Mouse (Mus musculus) liver, adult (tissue): ENCODE measurements around the gene Trappc3.

Experiments used
- GATA4 ChIP-seq: IDR thresholded peaks from 2 replicates; pipeline ENCODE4 v1.6.1; 2014; ENCODE audit warnings: mild to moderate bottlenecking, low read length; ENCODE audit not compliant: insufficient replicate concordance

Trappc3 gene

DNA sequence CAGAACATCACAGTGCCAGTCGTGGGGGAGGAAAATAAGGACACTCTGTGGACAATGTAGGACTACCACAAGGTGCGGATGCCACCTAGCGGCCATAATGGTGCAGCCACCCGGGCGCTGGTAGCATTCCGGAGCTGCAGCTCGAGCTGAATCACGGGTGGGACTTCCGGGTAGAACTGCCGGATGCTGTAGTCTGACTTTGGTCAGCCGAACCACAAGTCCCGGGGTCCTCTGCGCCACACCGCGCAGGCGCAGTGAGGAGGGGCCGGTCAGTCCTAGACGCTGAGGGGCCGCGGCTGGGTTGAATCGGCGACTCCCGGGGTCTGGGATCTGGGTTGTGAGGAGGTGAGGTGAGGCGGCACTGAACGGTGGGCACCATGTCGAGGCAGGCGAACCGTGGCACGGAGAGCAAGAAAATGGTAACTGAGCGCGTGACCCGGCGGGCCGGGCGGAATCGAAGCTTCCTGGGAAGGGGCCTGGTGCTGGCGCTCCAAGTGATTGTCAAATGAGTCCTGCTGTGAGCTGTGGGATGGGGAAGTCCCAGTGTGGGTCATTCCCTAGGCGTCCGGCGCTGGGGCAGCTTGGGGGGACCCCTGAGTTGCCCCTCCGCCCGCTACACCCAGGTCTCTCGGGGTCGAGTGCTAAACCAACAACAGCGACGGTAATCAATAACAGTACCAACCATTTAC is at the start of gene Trappc3:
TSS of gene Trappc3 (plus strand) at position 207 of the 689 bp plus-strand sequence.
- TF ChIP-seq GATA4: peak; percentile 38; the same call in 1 of the 2 replicates

DNA sequence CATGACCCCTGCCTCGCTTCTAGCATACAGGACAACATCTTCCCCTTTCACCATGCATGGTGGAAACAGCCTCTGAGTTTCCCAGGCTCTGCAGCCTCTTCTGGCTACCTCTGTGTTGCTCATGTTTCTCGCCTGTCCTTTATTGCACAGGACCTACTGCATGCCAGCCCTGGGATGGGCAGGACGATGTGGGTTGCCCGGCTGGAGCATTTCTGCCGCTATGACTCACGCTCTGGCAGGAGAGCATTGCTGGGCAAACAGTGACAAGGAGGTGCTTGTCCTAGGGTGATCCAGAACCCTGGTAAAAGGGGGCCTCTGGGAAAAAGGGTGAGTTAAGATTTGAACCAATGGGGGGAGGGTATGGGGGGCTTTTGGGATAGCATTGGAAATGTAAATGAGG is 44.4 kb upstream of the Trappc3 start:
- no peak for TF ChIP-seq GATA4

DNA sequence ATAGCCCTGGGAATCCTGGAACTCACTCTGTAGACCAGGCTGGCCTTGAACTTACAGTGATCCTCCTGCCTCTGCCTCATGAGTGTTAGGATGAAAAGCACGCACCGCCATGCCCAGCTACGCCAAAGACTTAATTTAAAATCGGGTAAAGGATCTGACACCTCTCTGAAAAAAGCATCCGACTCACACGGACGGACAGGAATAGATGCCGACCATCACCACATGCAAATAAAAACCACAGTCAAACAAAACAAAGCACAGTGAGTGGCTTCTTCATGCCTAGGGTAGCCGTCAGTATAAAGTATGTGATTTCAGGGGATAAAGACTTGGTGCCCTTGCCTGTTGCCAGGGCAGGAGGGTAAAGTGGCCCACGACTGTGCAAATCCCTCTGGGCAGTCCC is 42.1 kb upstream of the Trappc3 start:
- TF ChIP-seq GATA4: no peak

DNA sequence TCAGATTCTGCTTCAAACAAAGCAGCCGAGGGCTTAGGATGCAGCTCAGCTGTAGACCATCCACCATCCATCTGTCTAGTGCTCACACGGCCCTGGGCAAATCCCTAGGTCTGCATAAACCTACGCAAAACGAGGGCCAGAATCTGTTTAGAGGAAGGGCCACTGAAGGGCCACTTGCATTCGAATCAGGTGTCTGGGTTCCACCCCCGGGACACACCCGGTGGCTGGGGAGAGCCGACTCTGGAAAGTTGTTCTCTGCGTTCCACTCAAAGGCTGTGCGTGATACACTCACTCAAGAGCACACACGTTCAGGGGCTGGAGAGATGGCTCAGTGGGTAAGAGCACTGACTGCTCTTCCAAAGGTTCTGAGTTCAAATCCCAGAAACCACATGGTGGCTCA is 39.5 kb upstream of the Trappc3 start:
- no peak for TF ChIP-seq GATA4

DNA sequence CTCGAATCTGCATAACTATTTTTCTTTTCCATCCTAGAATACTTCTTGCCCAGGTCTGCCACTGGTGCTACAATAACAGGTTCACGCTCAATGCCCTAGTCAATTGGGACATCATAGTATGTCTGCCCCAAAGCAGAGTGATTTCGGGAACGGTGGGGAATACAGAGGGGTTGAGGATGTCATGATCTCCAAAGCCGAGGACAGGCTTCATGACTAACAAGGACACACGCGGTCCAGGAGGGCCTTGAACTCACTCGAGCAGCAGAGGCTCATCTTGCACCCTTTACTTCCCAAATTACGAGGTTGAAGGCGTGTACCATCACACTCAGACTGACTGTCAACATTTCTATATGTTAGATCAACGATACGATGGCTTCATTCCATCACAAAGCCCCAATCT is 35.5 kb upstream of the Trappc3 start:
- no peak for TF ChIP-seq GATA4

DNA sequence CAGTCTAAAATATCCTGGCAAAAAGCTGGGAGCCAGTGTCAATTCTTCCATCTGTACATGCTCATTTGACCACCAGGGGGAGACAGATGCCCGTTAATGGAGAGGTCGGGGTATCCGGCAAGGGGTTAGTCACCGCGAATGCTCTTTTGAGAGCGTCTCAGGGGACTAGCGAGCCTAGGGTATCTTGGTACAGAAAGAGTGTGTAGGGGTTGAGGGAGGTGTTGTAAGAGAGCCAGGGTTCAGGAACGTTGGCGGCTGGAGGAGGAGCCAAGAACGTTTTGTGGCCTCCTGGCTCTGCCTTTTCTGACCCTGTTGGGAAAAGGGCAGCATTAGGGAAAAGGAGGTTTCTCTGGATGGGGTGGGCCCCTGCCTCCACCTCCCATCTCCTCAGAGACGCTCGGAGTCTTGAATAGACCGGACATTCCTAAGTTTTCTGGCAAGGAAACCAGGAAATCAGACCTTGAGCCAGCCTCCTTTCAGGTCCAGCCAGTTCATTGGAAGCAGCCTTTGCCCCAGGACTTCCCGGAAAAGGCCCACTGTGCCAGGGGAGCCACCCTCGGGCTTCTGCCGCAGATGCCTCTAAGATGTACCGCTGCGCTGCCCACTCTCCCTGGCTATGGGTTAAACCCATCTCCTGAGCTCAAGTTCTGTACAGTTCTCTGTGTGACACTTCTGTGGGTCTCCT is 34.9 kb upstream of the Trappc3 start:
- TF ChIP-seq GATA4: no peak

DNA sequence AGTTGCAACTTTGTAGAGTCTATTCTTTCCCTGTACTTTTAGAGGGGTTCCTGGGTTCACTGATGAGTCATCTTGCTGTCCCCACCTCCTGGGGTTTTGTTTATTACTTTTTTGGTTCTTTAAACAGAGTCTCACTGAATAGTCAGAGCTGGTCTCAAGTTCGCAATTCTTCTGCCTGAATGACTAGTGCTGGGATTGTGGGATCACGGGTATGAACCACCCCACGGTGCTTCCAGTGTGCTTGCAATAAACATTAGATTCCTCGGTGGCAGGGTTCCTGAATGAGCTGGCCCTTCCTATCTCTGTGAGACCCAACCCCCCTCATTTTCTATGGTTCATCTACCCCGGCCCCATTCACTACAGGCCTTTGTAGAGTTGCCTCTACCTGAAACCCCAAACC is 34.0 kb upstream of the Trappc3 start:
- TF ChIP-seq GATA4: no peak

DNA sequence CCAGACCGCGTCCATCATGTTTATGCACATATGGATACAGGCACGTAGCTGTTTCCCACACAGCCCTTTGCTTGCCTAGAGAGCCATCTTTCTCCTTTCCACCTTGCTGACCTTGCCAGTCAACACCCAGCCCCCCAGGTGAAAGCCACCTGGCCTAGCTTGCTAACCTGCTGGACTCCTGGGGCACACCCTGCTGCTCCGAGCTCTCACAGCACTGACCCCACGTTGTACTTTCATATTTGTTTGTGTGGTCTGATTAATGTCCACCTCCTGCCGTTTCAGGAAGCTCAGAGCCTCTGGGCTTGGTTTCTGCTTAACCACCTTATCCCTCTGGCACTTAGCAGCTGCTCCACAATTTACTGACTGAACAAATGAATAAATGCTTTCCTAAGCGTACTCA is 32.2 kb upstream of the Trappc3 start:
- no peak for TF ChIP-seq GATA4

DNA sequence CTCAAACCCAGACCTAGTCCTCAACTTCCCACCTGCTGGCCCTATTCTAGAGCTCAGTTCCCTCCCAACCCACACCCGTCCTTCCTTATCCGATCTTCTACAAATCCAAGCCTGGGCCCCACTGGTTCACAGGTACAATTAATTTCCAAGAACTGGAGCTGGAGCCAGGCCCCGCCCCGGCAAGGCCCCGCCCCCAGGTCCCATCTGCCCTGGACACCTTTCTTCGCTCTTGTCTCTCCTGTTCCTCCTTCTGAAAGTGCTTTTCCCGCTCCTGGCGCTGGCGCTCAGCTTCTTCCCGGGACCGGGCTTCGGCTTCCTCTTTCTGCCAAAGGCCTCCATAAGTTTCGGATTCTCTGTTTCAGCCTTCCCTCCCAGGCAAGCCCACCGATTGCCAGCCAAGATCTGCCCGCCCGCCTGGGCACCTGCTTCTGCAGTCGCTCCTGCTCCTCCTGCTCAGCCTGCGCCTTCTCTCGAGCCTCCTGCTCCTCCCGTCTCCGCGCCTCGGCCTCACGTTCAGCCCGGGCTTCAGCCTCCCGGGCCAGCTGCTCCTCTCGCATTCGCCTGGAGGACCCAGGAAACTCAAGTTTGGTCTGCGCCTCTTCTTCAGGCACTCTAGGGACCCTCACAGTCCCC is 28.3 kb upstream of the Trappc3 start:
- no peak for TF ChIP-seq GATA4

DNA sequence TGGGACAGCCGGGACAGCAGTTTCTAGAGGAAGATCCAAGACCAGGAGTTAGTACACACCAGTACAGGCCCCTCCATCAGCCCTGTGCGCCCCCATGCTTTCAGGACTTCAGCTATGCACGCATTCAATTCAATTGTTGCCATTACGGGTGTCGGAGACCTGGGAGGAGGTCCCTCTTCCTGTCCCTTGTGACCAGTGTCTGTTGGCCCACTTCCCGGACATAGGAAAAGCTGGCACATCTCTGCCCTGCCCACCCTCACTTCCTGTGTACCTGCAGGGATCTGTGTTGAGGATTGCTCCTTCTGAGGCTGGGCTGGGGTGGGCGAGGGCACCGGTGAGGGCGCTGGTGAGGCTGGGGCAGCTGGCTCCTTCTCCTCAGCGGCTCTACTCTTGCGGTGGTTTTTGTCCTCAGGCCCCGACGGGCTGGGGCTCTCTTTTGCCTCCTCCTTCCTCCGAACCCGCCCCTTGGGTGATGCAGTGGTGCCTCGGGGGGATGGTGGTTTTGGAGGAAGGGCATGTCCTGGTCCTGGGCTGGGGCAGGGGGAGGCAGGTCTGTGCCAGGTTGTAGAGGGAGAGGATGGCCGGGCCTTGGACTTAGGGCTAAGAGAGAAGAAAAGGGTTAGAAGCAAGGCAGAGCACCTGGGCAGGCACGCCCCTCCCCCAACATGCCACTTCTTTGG is 27.5 kb upstream of the Trappc3 start:
- TF ChIP-seq GATA4: no peak

DNA sequence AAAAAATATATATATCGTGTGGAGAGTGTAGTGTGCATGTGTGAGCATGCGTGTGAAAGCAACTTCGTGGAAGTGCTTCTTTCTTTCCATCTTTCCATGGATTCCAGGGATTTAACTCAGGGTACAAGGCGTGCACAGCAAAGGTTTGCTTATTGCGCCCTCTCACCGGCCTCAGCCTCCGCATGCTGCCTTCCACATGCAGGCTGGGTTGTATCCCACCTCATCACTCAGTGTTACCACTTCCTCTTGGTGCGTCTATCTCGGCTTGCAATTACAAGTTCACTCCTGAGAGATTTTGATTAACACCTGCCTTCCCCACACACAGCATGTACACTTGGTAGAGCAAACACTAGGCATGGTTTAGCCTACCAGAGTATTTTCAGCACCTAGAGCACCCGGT is 26.9 kb upstream of the Trappc3 start:
- no peak for TF ChIP-seq GATA4

DNA sequence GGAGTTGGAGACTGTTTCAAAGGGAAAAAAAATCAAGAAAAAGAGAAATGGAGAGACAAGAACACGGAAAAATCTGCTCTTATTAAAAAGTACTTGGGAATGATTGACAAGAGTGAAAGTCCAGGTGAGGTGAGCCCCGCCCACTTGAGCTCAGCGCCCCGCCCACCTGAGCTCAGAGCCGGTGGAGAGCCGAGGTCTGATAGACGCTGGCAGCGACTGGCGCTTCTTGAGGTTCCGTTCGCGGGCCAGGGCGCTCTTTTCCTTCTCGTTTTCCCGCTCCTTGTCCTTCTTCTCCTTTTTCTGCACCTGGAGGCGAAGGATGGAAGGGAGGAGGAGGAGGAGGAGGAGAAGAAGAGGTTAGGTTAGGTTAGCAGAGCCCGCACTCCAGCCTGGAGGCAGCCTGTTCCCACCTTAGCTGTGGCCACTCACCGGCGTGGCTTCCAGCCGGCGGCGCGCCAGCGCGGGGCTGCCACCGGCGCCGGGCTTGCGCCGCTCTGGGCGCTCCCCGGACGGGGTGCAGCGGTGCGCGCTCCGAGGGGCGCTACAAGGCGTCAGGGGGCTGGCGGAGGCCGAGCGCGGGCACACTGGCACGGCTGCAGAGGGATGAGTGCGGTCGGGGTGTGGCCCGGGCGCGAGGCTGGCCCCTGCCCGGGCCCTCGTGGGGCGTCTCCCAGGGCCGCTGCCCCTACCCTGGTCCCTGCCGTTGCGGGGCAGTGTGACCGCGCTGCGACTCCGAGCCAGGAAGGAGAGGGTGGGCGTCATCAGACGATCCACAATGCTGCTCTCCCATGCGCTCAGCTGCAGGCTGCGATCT is 25.5 kb upstream of the Trappc3 start:
- no peak for TF ChIP-seq GATA4

DNA sequence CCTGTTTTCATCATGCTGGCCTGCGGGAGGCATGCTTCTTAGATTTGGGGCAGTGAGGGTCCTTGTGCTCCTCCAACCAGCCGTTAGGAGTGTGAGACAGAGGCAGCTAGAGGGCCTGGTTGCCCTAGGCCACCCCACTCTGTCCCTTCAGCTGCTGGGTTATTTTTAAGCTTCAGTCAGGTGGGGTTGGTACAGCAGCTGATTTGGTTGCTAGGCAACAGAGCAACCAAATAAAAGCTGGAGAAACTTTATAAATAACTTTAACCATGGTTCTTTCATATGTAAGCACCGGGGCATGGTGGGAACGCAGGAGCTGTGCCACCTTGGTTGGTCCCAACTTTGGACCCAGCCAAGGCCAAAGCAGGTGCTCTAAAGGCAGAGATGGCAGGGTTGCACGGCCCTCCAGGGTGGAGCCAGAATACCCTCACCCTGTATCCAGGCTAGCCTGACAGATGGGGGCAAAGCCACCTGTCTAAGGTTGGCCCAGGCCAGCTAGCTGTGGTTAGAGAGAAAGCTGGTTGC is 24.3 kb upstream of the Trappc3 start:
- TF ChIP-seq GATA4: no peak

DNA sequence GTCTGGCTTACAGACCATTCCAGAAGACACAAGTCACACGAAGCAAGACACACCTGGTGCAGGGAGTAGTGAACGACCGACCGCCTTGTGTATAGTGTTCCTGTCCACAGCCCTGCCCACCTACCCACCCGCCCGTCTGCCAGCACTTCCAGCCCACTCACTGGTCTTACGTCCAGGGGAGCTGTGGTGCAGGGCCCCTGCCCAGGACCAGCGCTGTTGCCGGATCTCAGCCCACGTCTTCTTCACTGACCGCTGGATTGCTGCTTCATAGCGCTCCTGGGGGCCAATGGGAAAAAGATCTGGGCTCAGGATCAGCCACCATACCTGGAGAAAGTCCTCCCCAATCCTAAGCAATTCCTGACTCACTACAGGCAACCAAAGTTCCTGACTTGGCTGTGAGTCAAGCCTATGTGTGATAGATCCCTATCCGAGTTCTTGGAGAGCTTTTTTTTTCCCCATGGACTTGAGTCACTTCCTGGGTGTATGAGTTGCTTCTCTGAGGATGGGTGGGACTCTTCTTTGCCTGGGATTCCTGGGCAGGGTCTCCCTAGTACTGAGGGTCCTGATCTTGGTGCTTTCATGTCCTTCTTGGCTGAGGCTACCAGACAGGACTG is 22.2 kb upstream of the Trappc3 start:
- TF ChIP-seq GATA4: no peak
